Mouse (Mus musculus): Measurements from ENCODE around the gene Gm21897. TPM values are rescaled to one million over a fixed set of nuclear protein-coding genes. Genes with fewer than 3 reads are reported as not detected.

The Gm21897 gene
- not detected for polyA plus RNA-seq (2014; fragmentation: Illumina TruSeq; extraction: RNeasy Lipid Tissue Mini Kit (QIAGEN cat#74804); ENCODE audit: low read depth, low replicate concordance)

GRCm38 (mm10) chr16:15317158-15317557 is at the start of gene Gm21897:
TSS of gene Gm21897 (plus strand) at chr16:15317458.

